Mouse (Mus musculus) heart, embryonic 12.5 days (tissue): Measurements from ENCODE around the gene Gm20388. TPM values are rescaled to one million over a fixed set of nuclear protein-coding genes. Genes with fewer than 3 reads are reported as not detected.

ENCODE experiments used
- ATAC-seq: fragments of 200-750 bp; cut with Nextera tagmentation; 2 replicates; pipeline ENCODE4 v1.8.0; 2017; ENCODE audit warnings: moderate TSS enrichment, moderate library complexity; ENCODE audit not compliant: insufficient number of reproducible peaks, low FRiP score
- H3K27ac ChIP-seq: fragments of 300-500 bp; sonication (generic); 2 replicates; pipeline ENCODE4 v1.5.1; 2016; ENCODE audit warnings: mild to moderate bottlenecking, moderate library complexity; ENCODE audit not compliant: poor library complexity, severe bottlenecking
- H3K27me3 ChIP-seq: fragments of 300-500 bp; sonication (generic); replicated peaks from 2 replicates; pipeline ENCODE4 v1.6.1; 2016; ENCODE audit warnings: mild to moderate bottlenecking, moderate library complexity
- H3K36me3 ChIP-seq: fragments of 300-500 bp; sonication (generic); 2 replicates; pipeline ENCODE4 v1.6.1; 2016; ENCODE audit warnings: mild to moderate bottlenecking, moderate library complexity
- H3K4me1 ChIP-seq: fragments of 300-500 bp; sonication (generic); replicated peaks from 2 replicates; pipeline ENCODE4 v1.6.1; 2016; ENCODE audit warnings: mild to moderate bottlenecking
- H3K4me2 ChIP-seq: fragments of 300-500 bp; sonication (generic); 2 replicates; pipeline ENCODE4 v1.6.1; 2016; ENCODE audit warnings: mild to moderate bottlenecking, moderate library complexity
- H3K4me3 ChIP-seq: fragments of 300-500 bp; sonication (generic); 2 replicates; pipeline ENCODE4 v1.5.1; 2016; ENCODE audit warnings: mild to moderate bottlenecking
- H3K9ac ChIP-seq: fragments of 300-500 bp; sonication (generic); 2 replicates; pipeline ENCODE4 v1.6.1; 2016; ENCODE audit warnings: mild to moderate bottlenecking, moderate library complexity
- H3K9me3 ChIP-seq: fragments of 300-500 bp; sonication (generic); replicated peaks from 2 replicates; pipeline ENCODE4 v1.6.1; 2016; ENCODE audit warnings: mild to moderate bottlenecking, moderate library complexity
- WGBS: fragments of 180-500 bp; shearing (Covaris S2); methylation state at CpG from one replicate; pipeline ENCODE4 v1.1.7; 2016; 5-methylcytosine and 5-hydroxymethylcytosine counted together
- polyA plus RNA-seq: library from polyadenylated mRNA; unstranded; fragments of >200 nt; fragmentation: Nextera tagmentation; extraction: Ambion mirVana; gene quantifications from 2 replicates; pipeline ENCODE4 v1.2.1, GENCODE M21; 2016

The Gm20388 gene
- polyA plus RNA-seq, 1 experiment from 2014 or later: not detected

DNA sequence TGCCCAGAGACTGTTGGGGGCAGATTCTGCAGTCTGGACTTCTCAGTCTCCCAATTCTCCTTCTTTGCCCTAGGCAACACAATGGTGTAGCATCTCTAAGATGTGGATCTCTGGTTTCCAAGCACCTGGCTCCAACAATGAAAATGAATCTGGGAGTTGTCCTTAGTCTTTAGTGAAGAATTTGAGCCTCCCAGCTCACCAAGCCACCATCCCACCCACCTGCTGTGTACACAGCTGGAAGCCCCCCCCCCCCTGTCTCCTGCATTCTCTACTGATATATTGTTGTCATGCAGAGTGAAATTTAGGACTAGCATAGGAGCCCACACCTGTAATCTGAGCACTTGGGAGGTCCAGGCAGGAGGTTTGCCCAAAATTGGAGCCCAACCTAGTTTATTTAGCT lies 4306.3 kb downstream of the Gm20388 start:
- no peak overlapping the region for H3K4me2 ChIP-seq
- no peak overlapping the region for H3K9ac ChIP-seq
- 0 out of 2 replicates have a peak, but pooled peaks cover 5% of the 10 kb centered on the region for H3K27me3 ChIP-seq
- no peak for ATAC-seq
- H3K36me3 ChIP-seq: no peaks in the 10 kb centered on the region
- no peaks in the 10 kb centered on the region for H3K9me3 ChIP-seq
- no peak overlapping the region for H3K27ac ChIP-seq
- peaks cover 11% of the 10 kb centered on the region for H3K4me1 ChIP-seq
- H3K4me3 ChIP-seq: no peak overlapping the region

DNA sequence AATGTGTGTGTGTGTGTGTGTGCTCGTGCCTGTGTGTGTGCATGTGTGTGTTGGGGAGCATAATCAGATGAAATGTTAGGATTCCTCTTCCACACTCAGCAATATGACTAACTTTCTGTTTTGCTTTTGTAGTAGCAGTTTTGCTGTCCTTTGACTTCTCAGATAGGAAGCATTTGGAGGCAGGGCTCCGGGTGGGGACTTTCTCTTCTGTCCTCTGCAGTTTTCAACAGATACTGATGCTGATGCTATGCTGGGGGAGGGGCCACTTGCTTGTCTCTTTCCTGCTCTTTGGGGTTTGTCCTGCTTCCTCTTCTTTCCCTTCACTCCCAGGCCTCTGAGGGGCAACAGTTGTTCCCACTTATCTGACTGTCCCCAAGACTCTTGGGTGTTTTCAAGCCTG lies 4319.2 kb downstream of the Gm20388 start:
- no peak for ATAC-seq
- peak overlapping the region; percentile 87 for H3K27ac ChIP-seq
- no peak overlapping the region for H3K4me3 ChIP-seq
- 46% methylated on average over 2 of the region's 2 CpGs for WGBS
- H3K27me3 ChIP-seq: no peaks in the 10 kb centered on the region
- peak overlapping the region; percentile 85 for H3K4me2 ChIP-seq
- H3K4me1 ChIP-seq: peaks cover 40% of the 10 kb centered on the region
- no peak overlapping the region for H3K9ac ChIP-seq
- H3K9me3 ChIP-seq: no peaks in the 10 kb centered on the region
- no peaks in the 10 kb centered on the region for H3K36me3 ChIP-seq

GRCm38 (mm10) chr8:124230496-124231175 lies 4320.0 kb downstream of the Gm20388 start:
- Histone ChIP-seq H3K9ac (0 out of 2 replicates have a peak overlapping the region, but pooled peaks have one; percentile 51), H3K4me1 (peaks cover 43% of the 10 kb centered on the region), H3K9me3 (no peaks in the 10 kb centered on the region)

DNA sequence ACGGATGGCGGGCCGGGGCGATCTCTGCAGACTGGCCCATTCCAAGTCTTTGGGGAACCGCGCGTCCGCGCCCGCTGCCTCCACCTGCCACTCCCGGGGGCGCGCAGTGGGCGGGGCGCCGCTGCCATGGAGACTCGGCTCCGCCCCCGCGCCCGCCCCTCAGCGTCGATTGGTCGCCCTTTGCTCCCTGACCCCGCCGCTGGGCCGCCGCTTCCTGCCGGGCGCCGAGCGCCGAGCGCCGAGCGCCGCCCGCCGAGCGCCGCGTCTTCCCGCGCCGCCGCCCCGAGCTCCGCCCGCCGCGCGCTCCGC lies 4320.5 kb downstream of the Gm20388 start, which contains the start of gene Galnt2:
Gene Galnt2, plus strand, starts transcription at position 216 of the 309 bp plus-strand sequence.
- H3K4me1 ChIP-seq: peaks cover 43% of the 10 kb centered on the region
- H3K27me3 ChIP-seq: no peaks in the 10 kb centered on the region
- peak within 1 kb of the TSS; percentile 88 for H3K4me3 ChIP-seq
- no peaks in the 10 kb centered on the region for H3K36me3 ChIP-seq
- H3K9ac ChIP-seq: peak within 1 kb of the TSS; percentile 93
- H3K9me3 ChIP-seq: no peaks in the 10 kb centered on the region
- ATAC-seq: peak; percentile 89
- peak within 1 kb of the TSS; percentile 85 for H3K4me2 ChIP-seq
- peak within 1 kb of the TSS; percentile 87 for H3K27ac ChIP-seq
- WGBS: 9% methylated on average over 53 of the region's 53 CpGs

More at GRCm38 (mm10) chr8:124230496-124231175, 4320.0 kb downstream of the Gm20388 start:
- no peak for ATAC-seq
- H3K4me3 ChIP-seq: peak overlapping the region; percentile 88
- H3K4me2 ChIP-seq: peak overlapping the region; percentile 85
- H3K27ac ChIP-seq: peak overlapping the region; percentile 87
- WGBS: 35% methylated on average over 8 of the region's 8 CpGs
- H3K36me3 ChIP-seq: no peaks in the 10 kb centered on the region
- no peaks in the 10 kb centered on the region for H3K27me3 ChIP-seq

- Histone ChIP-seq H3K9me3 (no peaks in the 10 kb centered on the region), H3K4me3 (peak overlapping the region; percentile 88), H3K4me1 (peaks cover 43% of the 10 kb centered on the region), H3K4me2 (peak overlapping the region; percentile 85), H3K36me3 (no peaks in the 10 kb centered on the region), H3K27me3 (no peaks in the 10 kb centered on the region), H3K9ac (peak overlapping the region; percentile 93), H3K27ac (peak overlapping the region; percentile 55; the same call in 1 of the 2 replicates)
- WGBS: 2% methylated on average over 83 of the region's 83 CpGs
- peak; percentile 83 for ATAC-seq
Observed at GRCm38 (mm10) chr8:124231485-124232279, 4321.0 kb downstream of the Gm20388 start.

DNA sequence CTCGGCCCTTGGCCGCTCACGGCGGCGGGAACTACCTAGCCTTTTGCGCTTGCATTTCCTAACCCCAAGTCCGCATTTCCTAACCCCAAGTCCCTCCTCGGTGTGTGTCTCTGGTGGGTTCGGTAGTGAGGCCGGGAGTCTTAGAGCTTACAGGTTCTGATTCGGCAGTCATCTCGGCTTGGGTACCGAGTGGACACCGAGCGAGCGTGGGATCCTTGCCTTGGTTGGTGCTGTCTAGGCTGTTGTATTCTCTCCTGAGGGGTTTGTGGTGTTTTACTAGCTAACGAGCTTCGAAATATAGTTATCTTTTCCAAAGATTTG lies 4321.6 kb downstream of the Gm20388 start:
- H3K4me1 ChIP-seq: peaks cover 43% of the 10 kb centered on the region
- 5% methylated on average over 18 of the region's 18 CpGs for WGBS

DNA sequence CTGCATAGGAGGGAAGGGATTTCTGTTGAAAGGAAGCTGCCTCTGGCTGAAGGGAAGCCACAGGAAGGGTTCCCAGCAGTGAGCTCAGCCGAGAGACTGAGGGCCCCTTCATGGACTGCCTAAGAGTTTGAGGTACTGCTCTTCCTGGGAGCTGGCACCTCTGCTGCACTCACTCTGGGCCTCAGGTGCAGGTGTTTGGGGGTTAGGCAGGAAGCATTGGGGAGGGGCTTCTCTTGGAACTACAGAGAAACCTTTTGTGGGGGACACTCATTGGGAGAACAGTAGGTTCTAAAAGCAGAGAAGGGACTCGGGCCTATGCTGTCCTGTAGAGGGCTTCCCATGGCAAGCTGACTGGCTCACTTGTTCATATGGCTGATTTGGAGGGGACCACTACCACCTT lies 4323.9 kb downstream of the Gm20388 start:
- Histone ChIP-seq H3K9ac (no peak overlapping the region), H3K27me3 (no peaks in the 10 kb centered on the region), H3K4me2 (no peak overlapping the region), H3K27ac (no peak overlapping the region), H3K9me3 (no peaks in the 10 kb centered on the region), H3K4me1 (peaks cover 63% of the 10 kb centered on the region), H3K4me3 (no peak overlapping the region), H3K36me3 (no peaks in the 10 kb centered on the region)
- no peak for ATAC-seq
- WGBS: 50% methylated on average over 2 of the region's 2 CpGs

More for the DNA sequence above, 4321.6 kb downstream of the Gm20388 start:
- no peak overlapping the region for H3K27ac ChIP-seq
- H3K9me3 ChIP-seq: no peaks in the 10 kb centered on the region
- H3K36me3 ChIP-seq: no peaks in the 10 kb centered on the region
- peak overlapping the region; percentile 88 for H3K4me3 ChIP-seq
- ATAC-seq: no peak
- peak overlapping the region; percentile 93 for H3K9ac ChIP-seq
- H3K27me3 ChIP-seq: no peaks in the 10 kb centered on the region
- peak overlapping the region; percentile 85 for H3K4me2 ChIP-seq

- Histone ChIP-seq H3K4me2 (no peak overlapping the region), H3K4me1 (peaks cover 64% of the 10 kb centered on the region), H3K4me3 (no peak overlapping the region), H3K9me3 (no peaks in the 10 kb centered on the region), H3K27ac (no peak overlapping the region), H3K9ac (no peak overlapping the region), H3K27me3 (no peaks in the 10 kb centered on the region), H3K36me3 (no peaks in the 10 kb centered on the region)
- whole genome bisulfite sequencing: 84% methylated on average over 4 of the region's 4 CpGs
- ATAC-seq: no peak
Observed at GRCm38 (mm10) chr8:124235536-124235935, 4324.9 kb downstream of the Gm20388 start.

GRCm38 (mm10) chr8:124239350-124239749 lies 4328.7 kb downstream of the Gm20388 start:
- no peak overlapping the region for H3K4me2 ChIP-seq
- H3K4me3 ChIP-seq: no peak overlapping the region
- peaks cover 49% of the 10 kb centered on the region for H3K4me1 ChIP-seq
- no peaks in the 10 kb centered on the region for H3K27me3 ChIP-seq
- H3K36me3 ChIP-seq: peaks cover 9% of the 10 kb centered on the region
- no peak overlapping the region for H3K27ac ChIP-seq
- 72% methylated on average over 6 of the region's 6 CpGs for WGBS
- peaks cover 8% of the 10 kb centered on the region for H3K9me3 ChIP-seq
- H3K9ac ChIP-seq: no peak overlapping the region
- ATAC-seq: no peak

DNA sequence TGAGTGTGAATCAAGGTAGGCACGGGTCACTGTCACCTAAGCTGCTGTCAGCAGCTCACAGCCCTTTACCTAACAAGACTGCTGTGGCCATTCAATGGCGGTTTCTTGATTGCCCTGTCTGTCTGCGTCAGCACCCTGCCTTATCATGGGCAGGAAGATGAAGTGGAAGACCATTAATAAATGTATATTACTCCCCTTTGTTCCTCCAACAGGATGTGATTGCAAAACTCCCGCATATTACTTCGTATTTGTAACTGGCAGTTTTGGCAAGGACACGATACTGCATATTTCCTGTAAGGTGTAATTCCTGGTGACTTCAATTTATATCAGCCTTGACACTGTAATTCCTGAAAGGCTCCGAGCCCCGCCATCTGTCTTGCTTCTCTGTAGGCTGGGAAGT lies 4330.3 kb downstream of the Gm20388 start:
- no peak for ATAC-seq
- Histone ChIP-seq H3K4me3 (no peak overlapping the region), H3K27ac (no peak overlapping the region), H3K9ac (no peak overlapping the region), H3K27me3 (no peaks in the 10 kb centered on the region), H3K36me3 (peaks cover 9% of the 10 kb centered on the region), H3K4me2 (peak overlapping the region; percentile 26), H3K9me3 (peaks cover 8% of the 10 kb centered on the region), H3K4me1 (peaks cover 47% of the 10 kb centered on the region)
- WGBS: 39% methylated on average over 8 of the region's 8 CpGs

DNA sequence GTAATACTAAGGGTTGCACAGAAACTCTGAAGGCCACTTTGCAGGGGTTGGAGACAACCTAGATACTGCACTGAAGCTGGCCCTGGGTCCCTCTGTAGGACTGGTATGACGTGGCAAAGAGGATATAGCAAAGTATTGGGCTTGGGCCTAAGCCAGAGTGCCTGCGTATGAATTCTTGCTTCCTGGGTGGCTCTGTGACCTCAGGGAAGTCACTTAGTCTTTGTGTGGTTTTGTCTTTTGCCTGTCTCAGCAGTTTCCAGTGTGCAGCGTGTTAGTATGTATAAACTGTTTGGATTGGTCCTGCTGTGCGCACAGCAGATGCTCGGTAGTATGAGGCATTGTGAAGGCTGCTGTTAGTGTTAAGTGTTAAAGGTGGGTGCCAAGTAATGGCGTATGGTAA lies 4331.6 kb downstream of the Gm20388 start:
- H3K9me3 ChIP-seq: peaks cover 8% of the 10 kb centered on the region
- no peak overlapping the region for H3K4me3 ChIP-seq
- H3K27ac ChIP-seq: no peak overlapping the region
- 86% methylated on average over 6 of the region's 6 CpGs for WGBS
- no peak overlapping the region for H3K4me2 ChIP-seq
- H3K36me3 ChIP-seq: peaks cover 9% of the 10 kb centered on the region
- ATAC-seq: no peak
- H3K9ac ChIP-seq: no peak overlapping the region
- H3K4me1 ChIP-seq: peaks cover 55% of the 10 kb centered on the region
- 0 out of 2 replicates have a peak, but pooled peaks cover 2% of the 10 kb centered on the region for H3K27me3 ChIP-seq
